Mouse (Mus musculus): ENCODE data around the gene Sgo1.

- TF ChIP-seq E2F4 (IDR thresholded peaks at IDR 0.05; ENCODE audit: borderline replicate concordance, low read depth, low read length) (no peak), CTCF (IDR thresholded peaks at IDR 0.05 in 2 of 3, conservative IDR thresholded peaks at IDR 0.05 in 1 of 3; ENCODE audit: control insufficient read depth in 1 of 3, insufficient read depth in 1 of 3, low read depth in 2 of 3, low read length in 3 of 3, poor library complexity in 1 of 3, severe bottlenecking in 1 of 3) (no peak), GATA1 (IDR thresholded peaks at IDR 0.05; ENCODE audit: low read depth, low read length) (no peak), ELF1 (IDR thresholded peaks at IDR 0.05; ENCODE audit: low read depth, low read length) (no peak), BHLHE40 (IDR thresholded peaks at IDR 0.05; ENCODE audit: borderline replicate concordance, low read depth, low read length) (no peak), EP300 (IDR thresholded peaks at IDR 0.05; ENCODE audit: low read depth in 1 of 2, low read length in 2 of 2) (no peak)
These were observed 30.5 kb downstream of the Sgo1 start for GRCm38 (mm10) chr17:53658668-53659067.
